Mouse (Mus musculus) testis, postnatal 10 days (tissue): ENCODE results near the gene Map3k20.

ENCODE experiments used
- DNase-seq: peaks from one replicate; pipeline ENCODE4 v3.0.0; 2021; ENCODE audit warnings: low spot score

The Map3k20 gene

DNA sequence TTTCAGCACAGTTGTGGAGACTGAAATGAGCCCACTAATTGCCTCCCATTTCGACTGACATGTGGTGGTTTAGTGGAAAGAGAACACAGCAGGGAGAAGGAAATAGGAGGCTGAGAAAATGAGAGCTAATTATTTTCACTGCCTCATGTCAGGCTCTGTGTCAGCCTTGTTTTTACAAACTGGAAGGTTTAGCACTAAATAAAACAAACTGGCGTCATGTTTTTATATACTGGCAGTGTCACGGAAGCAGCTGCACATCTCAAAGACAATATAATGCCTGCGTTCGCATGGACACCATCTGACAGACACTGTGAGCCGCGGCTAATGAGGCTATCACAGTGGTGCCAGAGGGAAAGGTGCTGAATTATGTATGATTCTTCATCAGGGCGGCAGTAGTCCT, 141.3 kb downstream of the Map3k20 start:
- DNase-seq: no peak

DNA sequence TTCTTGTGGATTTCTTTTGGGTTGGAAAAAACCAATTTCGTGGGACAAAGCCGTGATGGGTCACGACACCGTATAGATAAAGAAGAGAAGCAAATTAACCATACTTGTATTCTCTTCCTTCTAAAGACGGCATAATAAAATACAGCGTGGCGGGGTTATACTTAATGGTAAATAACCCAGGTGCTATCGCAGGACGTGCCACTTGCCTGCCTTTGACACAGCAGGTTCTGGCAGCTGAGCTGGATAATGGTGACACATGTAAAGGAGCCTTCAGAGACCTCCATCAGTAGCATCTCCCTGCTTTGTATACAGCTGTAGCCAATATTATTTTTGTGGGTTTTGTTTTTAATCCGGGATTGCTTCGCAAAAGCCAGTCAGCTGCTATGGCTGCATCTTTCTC, 141.9 kb downstream of the Map3k20 start:
- DNase-seq: no peak

DNA sequence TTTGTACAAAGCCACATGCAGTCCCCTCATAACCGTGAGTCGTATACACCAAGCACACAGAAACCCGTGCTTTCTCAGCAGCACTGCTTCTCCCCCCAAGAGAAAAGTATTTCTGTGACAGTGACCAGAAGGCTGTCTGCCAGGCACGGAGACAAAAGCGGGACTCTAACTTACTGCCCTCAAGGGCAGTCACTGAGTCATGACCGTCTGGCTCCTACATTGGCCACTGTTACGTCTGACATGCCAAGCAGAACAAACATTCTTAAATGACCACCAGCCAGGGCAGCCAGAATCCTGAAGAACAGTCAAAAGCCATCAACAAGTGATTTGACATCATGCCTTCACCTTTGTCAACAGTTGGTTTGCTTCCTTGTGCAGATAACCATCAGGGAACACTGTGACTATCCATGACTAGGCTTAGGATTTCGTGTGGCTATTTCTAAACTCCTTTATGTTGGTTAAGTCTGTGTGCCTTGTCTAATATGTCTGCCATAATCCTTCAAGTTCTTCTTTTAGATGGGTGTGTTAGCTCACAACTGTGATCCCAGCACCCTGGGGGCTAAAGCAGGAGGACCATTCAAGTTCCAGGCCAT, 153.6 kb downstream of the Map3k20 start:
- no peak for DNase-seq

DNA sequence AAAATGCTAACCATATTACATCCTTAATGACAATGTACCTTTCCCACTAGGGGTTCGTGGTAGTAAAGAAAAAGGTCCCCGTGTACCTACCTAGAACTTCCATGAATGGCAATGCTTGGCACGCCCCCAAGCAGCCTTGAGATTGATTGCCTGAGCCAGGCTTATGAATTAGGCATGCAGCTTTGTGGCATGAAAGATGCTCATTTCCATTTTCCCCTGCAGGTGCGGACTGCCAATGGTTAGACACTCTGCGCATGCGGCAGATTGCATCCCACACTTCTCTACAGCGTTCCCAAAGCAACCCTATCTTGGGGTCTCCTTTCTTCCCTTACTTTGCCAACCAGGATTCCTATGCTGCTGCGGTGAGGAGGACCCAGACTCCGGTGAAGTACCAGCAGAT, 155.6 kb downstream of the Map3k20 start:
- no peak for DNase-seq

DNA sequence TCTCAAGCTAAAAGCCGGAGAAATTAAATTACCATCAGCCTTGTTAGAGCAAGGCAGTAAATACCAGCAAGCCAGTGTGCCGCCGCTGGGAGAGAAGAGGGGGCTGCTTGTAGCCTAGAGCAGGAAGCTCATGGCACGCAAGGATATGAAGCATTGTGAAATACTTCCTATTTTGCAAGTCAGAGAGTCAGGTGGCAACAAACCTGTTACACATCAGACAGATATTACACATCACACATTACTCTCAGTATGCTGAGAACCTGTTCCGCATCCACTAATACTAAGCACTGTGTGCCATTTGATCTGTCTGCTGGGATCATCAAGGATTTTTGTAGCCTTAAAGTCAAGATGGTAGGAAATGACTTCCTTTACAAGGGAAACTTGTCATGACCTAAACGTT, 157.4 kb downstream of the Map3k20 start:
- no peak for DNase-seq

DNA sequence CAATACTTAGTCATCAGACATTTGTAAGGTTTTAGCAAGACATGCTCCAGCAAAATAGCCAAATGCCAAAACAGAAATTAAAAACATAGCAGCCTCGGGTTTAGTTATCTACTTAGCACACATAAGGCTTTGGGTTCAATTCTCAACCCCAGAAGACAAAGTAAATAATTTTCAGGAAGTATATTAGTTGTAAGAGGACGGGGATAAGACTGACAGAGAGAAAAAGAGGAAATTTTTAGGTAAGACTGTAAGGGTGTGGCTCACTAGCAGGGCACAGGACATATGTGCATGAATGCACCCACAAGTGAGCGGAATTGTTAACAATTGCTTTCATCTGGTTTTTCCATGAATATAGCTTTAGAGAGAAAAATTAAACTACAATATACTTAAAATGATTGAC, 158.5 kb downstream of the Map3k20 start:
- DNase-seq: no peak

DNA sequence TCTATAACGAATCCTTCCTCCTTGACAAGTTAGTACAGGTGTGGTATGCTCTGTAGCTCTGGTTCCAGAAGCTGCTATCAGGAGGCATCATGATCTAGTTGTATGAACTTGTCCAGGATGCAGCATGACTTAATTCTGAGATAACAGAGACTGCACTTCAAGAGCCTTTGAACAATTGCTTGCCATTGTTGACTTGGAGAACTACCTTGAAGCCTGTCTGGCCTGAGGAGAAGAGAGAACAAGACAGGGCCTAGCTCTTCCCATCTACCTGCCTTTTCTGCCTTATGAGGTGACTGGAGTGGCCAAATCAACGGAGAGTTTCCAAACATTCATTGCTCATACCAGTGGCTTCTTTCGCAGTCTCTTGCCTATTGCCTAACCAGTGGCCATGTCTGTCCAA, 160.7 kb downstream of the Map3k20 start:
- DNase-seq: no peak

DNA sequence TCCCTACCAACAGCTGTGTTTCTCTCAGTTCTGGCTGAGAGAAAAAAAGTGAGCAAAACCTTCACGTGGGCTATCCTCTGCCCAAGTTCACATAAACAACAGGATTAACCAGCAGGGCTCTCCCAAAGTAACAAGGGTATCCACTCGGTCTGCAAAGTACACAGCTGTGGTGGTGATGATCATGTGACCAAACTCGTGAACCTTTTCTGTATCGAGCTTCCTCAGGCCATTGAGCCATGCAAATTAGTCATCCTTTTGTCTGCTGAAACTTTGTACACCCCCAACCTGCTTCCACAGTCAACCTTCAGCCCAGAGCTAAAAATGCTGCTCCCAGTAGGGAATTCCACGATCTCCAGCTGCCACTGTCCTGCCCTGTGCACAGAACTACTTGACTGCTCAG, 161.2 kb downstream of the Map3k20 start:
- DNase-seq: no peak

DNA sequence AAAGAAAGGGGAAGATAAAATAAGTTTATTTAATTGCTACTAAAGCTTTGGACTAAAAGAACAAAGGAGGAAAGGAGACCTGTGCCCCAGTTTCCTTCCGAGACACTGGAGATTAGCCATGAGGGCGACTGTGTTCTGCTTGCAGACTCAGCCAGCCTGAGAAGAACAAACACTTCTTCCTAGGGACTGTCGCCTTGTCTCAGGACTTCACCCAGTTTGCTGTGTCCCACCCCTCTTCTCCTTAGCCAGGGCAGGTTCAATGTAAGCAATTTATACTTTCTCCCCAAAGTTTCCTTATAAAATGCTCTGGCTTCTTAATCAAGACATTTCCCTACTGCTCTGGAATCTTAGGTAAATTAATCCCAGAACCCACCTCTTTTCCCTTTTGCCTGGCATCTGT, 168.1 kb downstream of the Map3k20 start:
- DNase-seq: no peak

DNA sequence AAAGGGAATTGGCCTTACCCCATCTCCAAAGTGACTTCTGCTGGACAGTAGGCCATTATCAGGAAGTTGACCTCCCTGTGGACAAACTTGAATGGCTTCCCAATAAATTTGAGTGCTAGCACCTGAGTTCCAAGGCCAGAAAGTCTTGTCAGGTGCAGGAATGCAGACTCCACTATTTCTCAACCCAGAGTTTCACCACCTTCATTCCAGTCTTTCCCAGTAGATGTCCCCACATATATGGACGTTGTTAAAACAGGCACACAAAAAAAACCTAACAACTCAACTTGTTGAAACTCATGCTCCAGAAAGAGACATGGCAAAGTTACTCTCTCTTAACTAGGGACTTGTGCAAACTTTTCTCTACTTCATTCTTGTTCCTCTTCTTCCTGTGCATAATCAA, 170.8 kb downstream of the Map3k20 start:
- no peak for DNase-seq

DNA sequence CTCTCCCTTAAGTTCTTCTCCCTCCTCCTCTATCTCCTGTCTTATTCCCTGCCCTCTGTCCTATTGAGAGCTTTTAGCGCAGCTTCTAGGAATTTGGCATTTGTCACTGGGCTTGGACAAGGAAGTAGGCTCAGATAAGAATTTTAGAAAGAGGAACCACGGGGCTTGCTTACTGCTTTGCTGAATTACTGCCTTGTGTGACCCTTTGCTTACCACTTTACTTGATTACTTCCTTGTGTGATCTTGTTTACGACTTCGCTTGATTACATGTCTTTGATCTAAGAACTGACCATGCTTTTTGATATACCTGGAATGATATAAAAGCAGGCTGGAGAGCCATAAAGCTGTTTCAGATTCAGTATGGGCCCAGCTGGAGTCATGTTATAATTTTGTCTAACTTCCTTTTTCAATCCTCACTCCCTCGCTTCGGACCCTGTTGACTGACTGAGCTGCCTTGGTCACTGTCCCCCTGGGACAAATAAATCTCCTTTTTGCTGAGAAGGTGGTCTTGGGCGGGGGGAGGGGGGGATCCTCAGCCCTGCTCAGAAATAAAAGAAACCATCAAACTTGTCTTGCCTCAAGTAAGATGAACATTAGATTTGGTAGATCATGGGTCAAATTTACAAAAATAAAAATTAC, 179.1 kb downstream of the Map3k20 start:
- no peak for DNase-seq

DNA sequence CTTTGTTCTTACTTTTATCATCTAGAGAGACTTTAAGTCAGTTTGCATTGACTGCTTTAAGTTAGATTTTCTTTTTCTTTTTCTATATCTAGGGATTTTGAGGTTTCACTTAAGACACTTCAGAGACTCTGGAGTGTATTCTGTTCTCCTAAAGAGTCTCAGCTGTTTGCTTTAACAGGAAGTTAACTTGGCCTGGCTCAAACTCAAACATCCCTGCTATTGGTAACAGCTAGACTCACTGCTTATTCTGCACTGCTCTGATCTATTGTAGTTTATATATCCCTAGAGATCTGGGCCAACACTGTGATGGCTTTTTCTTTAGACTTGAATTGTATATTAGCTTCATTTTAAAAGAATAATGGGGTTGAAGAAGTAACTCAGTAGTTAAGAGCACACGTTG, 182.2 kb downstream of the Map3k20 start:
- DNase-seq: no peak

DNA sequence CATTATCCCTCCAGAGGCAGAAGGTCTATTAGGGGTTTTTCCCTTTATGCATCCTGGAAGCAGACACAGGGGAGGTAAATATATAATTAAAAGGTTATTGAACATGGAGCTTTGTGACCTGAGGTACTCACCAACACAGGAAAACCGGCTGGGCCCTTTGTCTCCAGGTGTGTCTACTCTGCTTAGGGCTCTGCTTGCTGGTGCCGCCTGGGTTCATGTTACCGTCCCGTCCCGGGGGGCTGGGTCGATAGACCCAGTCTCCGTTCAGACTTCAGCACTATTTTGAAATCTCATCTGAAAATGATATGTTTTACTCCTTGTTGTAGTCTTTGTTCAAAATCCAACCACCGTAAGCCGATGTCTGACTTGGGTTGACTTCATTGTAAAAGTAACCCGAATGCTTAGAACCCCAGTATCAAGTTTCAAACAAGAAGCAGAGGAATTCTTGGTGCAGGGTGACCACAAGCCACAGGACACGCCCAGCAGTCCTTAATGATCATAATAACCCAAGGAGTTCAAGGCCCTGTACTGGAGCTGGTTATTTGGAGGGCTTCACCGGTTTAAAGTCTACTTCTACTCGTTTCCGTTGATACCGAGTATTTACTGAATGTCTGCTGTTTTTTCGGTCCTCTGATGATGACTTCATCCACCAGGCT, 186.1 kb downstream of the Map3k20 start:
- DNase-seq: no peak

DNA sequence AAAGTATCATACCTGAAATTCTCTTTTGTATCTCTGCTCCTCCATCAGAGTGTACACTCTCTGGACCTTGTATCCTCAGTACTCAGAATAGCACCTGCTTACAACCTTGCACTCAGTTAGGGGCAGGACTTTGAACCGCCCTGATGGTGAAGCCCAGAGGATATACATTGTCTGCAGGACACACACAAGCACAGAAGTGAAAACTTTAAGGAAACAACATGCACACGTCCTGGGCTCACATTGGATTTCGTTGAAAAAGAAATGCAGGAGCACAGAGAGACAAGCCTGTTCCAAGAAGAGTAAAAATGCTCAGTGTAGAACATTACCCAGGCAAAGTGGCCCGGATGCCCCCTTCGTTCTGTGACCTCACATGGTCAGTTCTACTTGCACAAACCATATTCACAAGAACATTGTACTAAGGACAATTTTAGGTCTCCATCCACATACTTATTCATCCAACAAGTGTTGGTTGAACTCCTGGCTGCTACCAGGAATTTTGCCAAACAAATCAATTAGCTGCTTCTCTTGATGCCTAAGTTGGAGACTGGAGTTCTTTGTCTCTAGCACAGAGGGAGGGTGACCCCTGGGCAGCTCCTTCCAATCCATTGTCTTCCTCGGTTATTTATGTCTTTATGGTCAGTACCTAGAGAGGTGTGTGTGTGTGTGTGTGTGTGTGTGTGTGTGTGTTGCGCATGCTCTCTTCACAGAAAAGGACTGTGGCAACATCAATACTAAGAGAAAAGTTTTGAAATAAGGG, 189.3 kb downstream of the Map3k20 start:
- no peak for DNase-seq

DNA sequence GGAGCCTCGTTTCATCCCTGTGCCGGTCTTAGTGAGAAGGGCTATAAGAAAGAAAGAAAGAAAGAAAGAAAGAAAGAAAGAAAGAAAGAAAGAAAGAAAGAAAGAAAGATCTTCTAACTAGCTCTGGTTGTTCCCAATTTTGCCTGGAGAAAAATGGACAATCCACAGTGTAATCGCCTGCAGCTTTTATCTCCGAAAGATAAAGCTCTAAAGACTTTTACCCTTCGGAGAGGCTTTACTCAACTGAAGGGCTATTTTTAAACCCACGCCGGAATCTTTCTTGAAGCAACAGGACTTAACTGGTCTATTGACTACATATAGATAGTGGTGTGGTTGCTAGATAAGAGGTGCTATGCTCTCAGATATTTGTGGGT, 190.0 kb downstream of the Map3k20 start:
- no peak for DNase-seq

DNA sequence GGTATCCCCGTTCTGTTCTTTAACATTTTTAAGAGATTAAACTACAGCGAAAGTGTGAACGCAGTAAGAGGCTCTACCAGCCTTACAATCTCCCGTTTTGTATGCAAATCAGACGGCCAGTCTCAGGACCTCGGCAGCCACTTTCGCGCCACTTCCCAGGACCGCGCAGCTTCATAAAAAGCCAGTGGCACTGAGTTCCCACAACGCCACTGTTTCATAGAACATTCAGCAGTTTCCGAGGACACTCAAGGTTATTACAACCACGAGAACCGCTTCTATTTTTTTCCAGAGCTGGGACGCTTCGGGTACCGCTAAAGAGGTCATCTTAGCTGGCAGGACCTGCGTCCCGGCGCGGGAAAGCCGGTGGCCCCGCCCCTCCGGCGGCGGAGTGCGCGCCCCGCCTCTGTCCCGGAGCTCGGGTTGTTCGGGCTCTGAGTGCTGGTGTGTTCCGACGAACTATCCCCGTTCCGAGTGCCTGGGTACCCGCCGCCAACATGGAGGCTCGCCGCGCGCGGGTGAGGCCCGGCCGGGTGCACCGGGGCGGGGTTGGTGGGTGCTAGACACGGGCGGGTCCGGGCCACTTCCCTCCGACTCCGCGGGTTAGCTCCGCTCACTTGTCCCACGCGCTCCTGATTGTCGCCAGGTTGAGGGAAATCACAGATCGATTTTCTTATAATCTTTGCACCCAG, 190.5 kb downstream of the Map3k20 start, which contains the start of gene Cdca7:
Gene Cdca7, plus strand, starts transcription at position 363 of the 689 bp plus-strand sequence.
- DNase-seq: peak; percentile 82

DNA sequence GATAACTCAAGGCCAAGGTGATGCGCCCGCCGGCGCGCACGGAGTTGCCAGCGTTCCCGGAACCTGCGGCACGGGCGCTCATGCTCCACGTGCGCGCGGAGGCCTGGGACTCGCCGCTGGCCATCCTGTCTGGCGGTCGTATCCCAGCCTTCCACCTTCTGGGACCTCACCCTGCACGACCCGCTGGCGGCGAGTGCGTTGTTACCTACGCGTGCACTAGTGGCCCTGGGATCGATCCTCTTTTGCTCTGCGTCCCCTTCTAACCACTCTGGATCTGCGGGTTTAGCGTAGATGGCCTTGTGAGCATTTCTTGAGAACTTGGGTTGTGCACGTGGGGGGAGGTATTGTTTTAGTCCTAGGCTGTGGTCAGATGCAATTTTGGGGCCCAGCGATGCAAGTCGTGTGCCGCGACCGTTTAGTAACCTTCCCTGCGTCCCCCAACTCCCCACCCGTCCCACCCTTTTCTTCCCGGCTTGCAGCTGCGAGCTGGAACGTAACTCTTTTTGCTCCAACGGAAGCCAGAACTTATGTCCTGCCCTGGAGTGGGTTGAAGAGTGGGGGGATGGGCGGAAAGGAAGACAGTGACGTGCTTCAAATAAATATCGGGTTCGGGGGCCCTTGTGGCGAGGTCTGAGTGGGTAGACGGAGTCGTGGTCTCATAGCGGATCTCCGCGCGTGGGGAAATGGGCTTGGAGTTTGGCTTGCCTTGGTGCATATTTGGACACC, 191.2 kb downstream of the Map3k20 start:
- peak; percentile 58 for DNase-seq

DNA sequence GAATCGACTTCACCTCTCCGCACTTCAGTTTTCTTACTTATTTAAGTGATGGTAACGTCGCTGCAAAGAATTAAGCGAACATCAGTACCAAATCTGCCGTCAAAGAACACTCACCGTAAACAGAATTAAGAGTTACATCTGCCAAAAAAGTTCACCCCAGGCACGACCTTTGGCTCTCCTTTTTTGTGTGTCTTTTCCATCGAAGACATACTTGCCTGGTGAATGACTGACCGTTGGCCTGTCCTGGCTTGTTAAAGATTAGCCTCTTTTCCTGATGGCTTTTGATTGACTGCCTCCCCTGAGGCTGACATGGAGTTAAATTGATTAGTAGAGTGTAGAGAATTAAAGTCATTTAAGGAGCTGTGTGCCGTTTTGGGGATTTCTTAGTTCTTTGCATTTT, 191.8 kb downstream of the Map3k20 start:
- DNase-seq: no peak

DNA sequence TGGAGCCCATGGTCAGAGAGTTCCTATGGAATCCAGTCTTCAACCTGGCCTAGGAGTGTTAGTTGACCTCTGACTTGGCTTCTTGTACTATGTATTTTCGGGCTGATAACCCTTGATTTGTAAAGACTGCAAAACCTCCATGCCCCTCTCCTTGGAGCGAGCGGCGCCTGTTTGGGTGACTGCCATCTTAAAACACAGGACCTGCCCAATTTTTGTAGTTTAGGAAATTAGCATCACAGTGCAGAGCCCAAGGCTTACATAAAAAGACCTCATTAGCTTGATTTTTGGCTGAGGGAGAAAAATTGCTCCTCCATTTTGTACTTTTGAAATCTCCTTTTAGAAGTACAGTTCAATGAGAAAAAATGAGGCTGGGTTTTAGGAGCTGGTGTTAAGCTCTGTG, 192.7 kb downstream of the Map3k20 start:
- no peak for DNase-seq

DNA sequence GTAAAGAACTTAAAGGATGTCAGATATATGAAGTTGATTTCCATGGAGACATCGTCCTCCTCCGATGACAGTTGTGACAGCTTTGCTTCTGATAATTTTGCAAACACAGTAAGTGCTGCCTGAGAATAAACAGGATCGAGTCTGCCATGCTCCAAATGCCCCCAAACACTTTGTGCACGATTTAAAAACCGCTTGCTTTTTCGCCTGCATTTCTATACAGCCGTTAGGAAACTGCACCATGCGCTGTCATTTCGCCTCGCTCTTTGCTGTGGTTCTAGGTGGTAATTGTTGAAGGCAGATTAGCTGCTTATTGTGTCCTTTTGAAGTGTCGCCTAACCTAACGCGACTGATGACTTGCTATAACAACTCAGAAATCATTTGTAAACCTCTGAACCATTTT, 193.5 kb downstream of the Map3k20 start:
- no peak for DNase-seq

DNA sequence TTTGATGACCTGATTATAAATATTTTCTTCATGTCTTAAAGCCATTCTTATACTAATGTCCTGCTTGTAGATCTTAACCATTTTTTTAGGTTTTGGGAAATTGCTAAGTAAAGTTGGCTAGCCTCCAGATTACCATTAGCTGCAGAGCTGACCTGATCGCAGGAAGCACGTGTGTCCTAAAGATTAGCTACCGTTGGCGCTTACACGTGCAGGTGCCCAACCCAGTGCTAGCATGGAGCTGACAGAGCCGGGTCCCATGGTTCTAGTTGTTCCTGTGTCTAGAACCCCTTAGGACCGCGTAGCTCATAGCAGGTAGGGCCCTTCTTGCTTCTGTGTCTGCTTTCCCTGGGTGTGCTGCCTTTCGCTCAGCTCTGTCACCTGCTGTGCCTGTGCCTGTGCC, 194.4 kb downstream of the Map3k20 start:
- no peak for DNase-seq

DNA sequence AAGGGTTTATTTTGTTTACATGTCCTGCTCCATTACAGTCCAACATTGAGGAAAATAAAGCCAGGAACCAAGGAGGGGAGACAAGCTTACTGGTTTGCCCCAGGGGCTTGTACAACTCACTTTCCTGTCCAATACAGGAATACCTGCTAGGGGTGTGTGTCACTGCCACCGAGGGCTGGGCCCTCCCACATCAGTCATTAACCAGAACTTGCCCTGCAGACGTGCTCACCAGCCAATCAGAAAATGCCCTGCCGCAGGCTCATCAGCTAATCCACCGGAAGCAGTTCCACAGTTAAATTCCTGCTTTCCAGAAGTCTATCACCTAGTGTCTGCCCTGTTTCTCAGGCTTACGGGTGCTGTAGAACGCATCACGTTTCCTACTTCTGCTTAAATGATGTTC, 206.2 kb downstream of the Map3k20 start:
- no peak for DNase-seq
